Mouse (Mus musculus) forebrain, embryonic 10.5 days (tissue): ENCODE results near the gene Cdc34. TPM values are rescaled to one million over a fixed set of nuclear protein-coding genes. Genes with fewer than 3 reads are reported as not detected.

Experiments used
- DNase-seq: peaks from one replicate; pipeline ENCODE4 v3.0.0-alpha.2; 2017; ENCODE audit warnings: low spot score; ENCODE audit errors: extremely low spot score
- H3K27ac ChIP-seq: fragments of 300-500 bp; sonication (generic); 2 replicates; pipeline ENCODE4 v1.5.1; 2016; ENCODE audit warnings: mild to moderate bottlenecking
- H3K27me3 ChIP-seq: fragments of 300-500 bp; sonication (generic); 2 replicates; pipeline ENCODE4 v1.6.1; 2016; ENCODE audit warnings: mild to moderate bottlenecking; ENCODE audit not compliant: poor library complexity, severe bottlenecking
- H3K36me3 ChIP-seq: fragments of 300-500 bp; sonication (generic); replicated peaks from 2 replicates; pipeline ENCODE4 v1.6.1; 2016; ENCODE audit warnings: mild to moderate bottlenecking, moderate library complexity
- H3K4me1 ChIP-seq: fragments of 300-500 bp; sonication (generic); 2 replicates; pipeline ENCODE4 v1.6.1; 2016
- H3K4me3 ChIP-seq: fragments of 300-500 bp; sonication (generic); 2 replicates; pipeline ENCODE4 v1.5.1; 2016; ENCODE audit warnings: mild to moderate bottlenecking, moderate library complexity
- H3K9me3 ChIP-seq: fragments of 300-500 bp; sonication (generic); 2 replicates; pipeline ENCODE4 v1.6.1; 2016; ENCODE audit warnings: mild to moderate bottlenecking, moderate library complexity
- WGBS: fragments of 180-500 bp; shearing (Covaris S2); methylation state at CpG from one replicate; pipeline ENCODE4 v1.1.7; 2016; 5-methylcytosine and 5-hydroxymethylcytosine counted together
- polyA plus RNA-seq: library from polyadenylated mRNA; unstranded; fragments of >200 nt; fragmentation: Nextera tagmentation; extraction: Ambion mirVana; gene quantifications from 2 replicates; pipeline ENCODE4 v1.2.1, GENCODE M21; 2016

Gene Cdc34
- polyA plus RNA-seq, 1 experiment from 2014 or later = 264 TPM

DNA sequence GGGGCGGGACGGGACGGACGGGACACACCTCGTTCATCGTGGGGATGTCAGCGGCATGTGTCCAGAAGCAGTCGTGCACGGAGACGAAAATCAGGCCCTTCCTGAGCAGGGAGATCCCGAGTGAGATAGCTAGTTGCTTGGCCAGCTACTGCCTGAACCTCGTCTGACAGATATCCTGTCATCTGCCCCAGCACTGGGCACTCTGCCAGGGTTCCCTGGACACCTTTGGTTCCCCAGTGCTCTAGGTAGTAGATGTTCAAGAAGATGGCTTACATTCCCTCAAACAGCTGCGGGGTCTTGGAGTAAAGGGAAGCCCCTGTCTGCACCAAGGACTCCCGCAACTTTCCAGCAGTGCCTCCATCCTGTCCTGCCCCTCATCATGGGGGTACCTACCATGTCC is 54.7 kb downstream of the Cdc34 start:
- no peak for DNase-seq
- H3K27ac ChIP-seq = no peak overlapping the region
- H3K36me3 ChIP-seq = peaks cover 95% of the 10 kb centered on the region
- peaks cover 11% of the 10 kb centered on the region for H3K4me1 ChIP-seq
- peaks cover 35% of the 10 kb centered on the region for H3K27me3 ChIP-seq
- H3K4me3 ChIP-seq = no peak overlapping the region
- 90% methylated on average over 14 of the region's 14 CpGs for WGBS
- H3K9me3 ChIP-seq = peaks cover 45% of the 10 kb centered on the region

Other genes starting within 250 kb of the Cdc34 start
- not detected in 2 replicates for gene Vmn2r83, start 213.5 kb upstream of the Cdc34 start, polyA plus RNA-seq
- 26.0 and 28.8 TPM in 2 replicates for gene Plpp2, start 148.4 kb upstream of the Cdc34 start, polyA plus RNA-seq
- gene Mier2, start 127.0 kb upstream of the Cdc34 start, polyA plus RNA-seq = 65.0 and 73.5 TPM in 2 replicates
- not detected in 2 replicates for gene Theg, start 94.9 kb upstream of the Cdc34 start, polyA plus RNA-seq
- gene C2cd4c, start 68.2 kb upstream of the Cdc34 start, polyA plus RNA-seq = not detected in 2 replicates
- 9.5 and 12.4 TPM in 2 replicates for gene Shc2, start 44.3 kb upstream of the Cdc34 start, polyA plus RNA-seq
- gene Odf3l2, start 36.5 kb upstream of the Cdc34 start, polyA plus RNA-seq = not detected in 2 replicates
- gene Madcam1, start 17.6 kb upstream of the Cdc34 start, polyA plus RNA-seq = 0.90 and 1.5 TPM in 2 replicates
- 59.7 and 63.8 TPM in 2 replicates for gene Tpgs1, start 12.8 kb upstream of the Cdc34 start, polyA plus RNA-seq
- gene Gzmm, start 6.8 kb downstream of the Cdc34 start, polyA plus RNA-seq = 0.84 and 1.0 TPM in 2 replicates
- 598 and 623 TPM in 2 replicates for gene Bsg, start 22.3 kb downstream of the Cdc34 start, polyA plus RNA-seq
- gene Hcn2, start 34.4 kb downstream of the Cdc34 start, polyA plus RNA-seq = 0.06 TPM in 1 of 2 replicates, not detected in the other
- gene Polrmt, start 64.4 kb downstream of the Cdc34 start, polyA plus RNA-seq = 50.9 and 52.9 TPM in 2 replicates
- 0.36 and 0.64 TPM in 2 replicates for gene Fgf22, start 72.9 kb downstream of the Cdc34 start, polyA plus RNA-seq
- gene Rnf126, start 84.8 kb downstream of the Cdc34 start, polyA plus RNA-seq = 92.4 and 113 TPM in 2 replicates
- 1.1 and 1.5 TPM in 2 replicates for gene Fstl3, start 95.1 kb downstream of the Cdc34 start, polyA plus RNA-seq
- not detected in 2 replicates for gene Prss57, start 108.8 kb downstream of the Cdc34 start, polyA plus RNA-seq
- gene Palm, start 111.4 kb downstream of the Cdc34 start, polyA plus RNA-seq = 114 and 119 TPM in 2 replicates
- 0.18 and 1.0 TPM in 2 replicates for gene Misp, start 138.8 kb downstream of the Cdc34 start, polyA plus RNA-seq
- 370 and 377 TPM in 2 replicates for gene Ptbp1, start 172.2 kb downstream of the Cdc34 start, polyA plus RNA-seq
- 8.1 TPM in 2 replicates for gene Prtn3, start 192.3 kb downstream of the Cdc34 start, polyA plus RNA-seq
- gene Plppr3, start 192.4 kb downstream of the Cdc34 start, polyA plus RNA-seq = 91.4 and 102 TPM in 2 replicates
- not detected in 2 replicates for gene Elane, start 204.1 kb downstream of the Cdc34 start, polyA plus RNA-seq
- not detected in 2 replicates for gene Cfd, start 208.7 kb downstream of the Cdc34 start, polyA plus RNA-seq
- 61.8 and 65.7 TPM in 2 replicates for gene Med16, start 226.7 kb downstream of the Cdc34 start, polyA plus RNA-seq
- 1.9 TPM in 1 of 2 replicates, not detected in the other for gene Gm26602, start 228.7 kb downstream of the Cdc34 start, polyA plus RNA-seq
- gene Kiss1r, start 234.8 kb downstream of the Cdc34 start, polyA plus RNA-seq = 0.28 and 0.48 TPM in 2 replicates
- gene R3hdm4, start 239.0 kb downstream of the Cdc34 start, polyA plus RNA-seq = 112 and 116 TPM in 2 replicates
- gene Arid3a, start 244.8 kb downstream of the Cdc34 start, polyA plus RNA-seq = 12.5 and 13.0 TPM in 2 replicates